Mouse (Mus musculus) limb, embryonic 12.5 days (tissue): ENCODE measurements around the gene Tmem132c. TPM values are rescaled to one million over a fixed set of nuclear protein-coding genes. Genes with fewer than 3 reads are reported as not detected.

Source experiments
- ATAC-seq: fragments of 200-750 bp; cut with Nextera tagmentation; 2 replicates; pipeline ENCODE4 v1.8.0; 2017; ENCODE audit warnings: low read depth, moderate TSS enrichment; ENCODE audit not compliant: insufficient number of reproducible peaks, insufficient read depth, low FRiP score, low TSS enrichment
- H3K27ac ChIP-seq: fragments of 300-500 bp; sonication (generic); 2 replicates; pipeline ENCODE4 v1.5.1; 2016; ENCODE audit warnings: mild to moderate bottlenecking, moderate library complexity
- H3K27me3 ChIP-seq: fragments of 300-500 bp; sonication (generic); 2 replicates; pipeline ENCODE4 v1.6.1; 2016; ENCODE audit warnings: mild to moderate bottlenecking, moderate library complexity
- H3K36me3 ChIP-seq: fragments of 300-500 bp; sonication (generic); 2 replicates; pipeline ENCODE4 v1.6.1; 2016; ENCODE audit warnings: mild to moderate bottlenecking, moderate library complexity
- H3K4me1 ChIP-seq: fragments of 300-500 bp; sonication (generic); replicated peaks from 2 replicates; pipeline ENCODE4 v1.6.1; 2016
- H3K4me2 ChIP-seq: fragments of 300-500 bp; sonication (generic); 2 replicates; pipeline ENCODE4 v1.6.1; 2016; ENCODE audit warnings: mild to moderate bottlenecking, moderate library complexity
- H3K4me3 ChIP-seq: fragments of 300-500 bp; sonication (generic); replicated peaks from 2 replicates; pipeline ENCODE4 v1.5.1; 2016; ENCODE audit warnings: mild to moderate bottlenecking
- H3K9ac ChIP-seq: fragments of 300-500 bp; sonication (generic); replicated peaks from 2 replicates; pipeline ENCODE4 v1.6.1; 2016; ENCODE audit warnings: mild to moderate bottlenecking, moderate library complexity
- H3K9me3 ChIP-seq: fragments of 300-500 bp; sonication (generic); 2 replicates; pipeline ENCODE4 v1.6.1; 2016; ENCODE audit warnings: mild to moderate bottlenecking, moderate library complexity
- WGBS: fragments of 180-500 bp; shearing (Covaris S2); methylation state at CpG from one replicate; pipeline ENCODE4 v1.1.7; 2016; 5-methylcytosine and 5-hydroxymethylcytosine counted together
- polyA plus RNA-seq: library from polyadenylated mRNA; unstranded; fragments of >200 nt; fragmentation: Nextera tagmentation; extraction: Ambion mirVana; gene quantifications from 2 replicates; pipeline ENCODE4 v1.2.1, GENCODE M21; 2016

Gene Tmem132c
- polyA plus RNA-seq = 48.0 and 50.2 TPM in 2 replicates

- H3K4me1 ChIP-seq = peaks cover 45% of the 10 kb centered on the region
- WGBS = under 1% methylated on average over 57 of the region's 58 CpGs
- peaks cover 9% of the 10 kb centered on the region; the same call in 1 of the 2 replicates for H3K9me3 ChIP-seq
- H3K9ac ChIP-seq = peak within 1 kb of the TSS; percentile 75
- peak within 1 kb of the TSS; percentile 75 for H3K4me3 ChIP-seq
- peak; percentile 80 for ATAC-seq
- H3K27ac ChIP-seq = peak within 1 kb of the TSS; percentile 86
- H3K27me3 ChIP-seq = peaks cover 14% of the 10 kb centered on the region
- H3K4me2 ChIP-seq = peak within 1 kb of the TSS; percentile 85
- H3K36me3 ChIP-seq = no peaks in the 10 kb centered on the region
Observed at GRCm38 (mm10) chr5:127241136-127241924, at the start of gene Tmem132c. TSS of gene Tmem132c (plus strand) at chr5:127241808.

DNA sequence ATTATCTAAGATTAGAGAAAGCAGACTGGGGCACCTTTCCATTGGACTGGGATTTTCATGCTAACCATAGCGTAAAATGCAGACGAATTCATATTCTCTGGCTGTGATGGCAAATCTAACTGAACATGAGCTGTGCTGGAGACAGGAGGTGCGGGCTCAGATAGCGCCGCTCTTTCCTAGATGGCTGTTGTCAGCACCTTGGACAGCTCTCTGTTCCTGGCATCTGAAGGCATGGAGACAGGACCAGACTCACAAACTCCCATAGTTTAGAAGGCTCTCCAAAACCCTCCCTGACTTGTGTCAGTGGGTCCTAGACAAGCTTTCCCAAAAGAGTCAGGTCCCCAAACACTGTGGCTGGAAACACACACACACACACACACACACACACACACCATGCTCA is 49.7 kb upstream of the Tmem132c start:
- no peak for ATAC-seq
- Histone ChIP-seq H3K4me1 (no peaks in the 10 kb centered on the region), H3K27ac (no peak overlapping the region), H3K27me3 (no peaks in the 10 kb centered on the region), H3K36me3 (no peaks in the 10 kb centered on the region), H3K9ac (no peak overlapping the region), H3K9me3 (peaks cover 7% of the 10 kb centered on the region), H3K4me2 (no peak overlapping the region), H3K4me3 (no peak overlapping the region)
- 28% methylated on average over 5 of the region's 5 CpGs for WGBS

GRCm38 (mm10) chr5:127198850-127199249 is 42.8 kb upstream of the Tmem132c start:
- Histone ChIP-seq H3K36me3 (no peaks in the 10 kb centered on the region), H3K4me3 (no peak overlapping the region), H3K4me2 (no peak overlapping the region), H3K27ac (no peak overlapping the region), H3K9me3 (0 out of 2 replicates have a peak, but pooled peaks cover 3% of the 10 kb centered on the region), H3K4me1 (0 out of 2 replicates have a peak, but pooled peaks cover 4% of the 10 kb centered on the region), H3K27me3 (no peaks in the 10 kb centered on the region), H3K9ac (no peak overlapping the region)
- 56% methylated on average over 4 of the region's 4 CpGs for WGBS
- ATAC-seq = no peak

DNA sequence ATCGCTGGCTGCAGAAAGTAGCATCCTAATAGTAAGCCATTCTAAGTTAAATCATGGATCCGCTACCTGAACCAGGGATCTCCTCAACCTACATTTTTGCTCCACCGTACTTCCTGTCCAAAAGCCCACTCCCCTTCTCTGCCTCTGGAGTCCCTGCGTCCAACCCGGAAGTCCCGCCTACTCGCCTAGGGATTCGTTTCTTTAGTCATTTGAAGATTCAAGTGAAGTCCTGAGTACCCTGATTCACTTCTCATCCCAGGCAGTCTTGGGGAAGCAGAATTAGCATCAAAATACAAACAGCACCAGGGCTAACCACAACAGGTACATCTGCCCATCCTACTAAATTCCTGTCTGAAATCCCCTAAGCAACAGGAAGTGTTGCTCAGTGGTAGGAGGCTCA is 36.7 kb upstream of the Tmem132c start:
- 0 out of 2 replicates have a peak, but pooled peaks cover 3% of the 10 kb centered on the region for H3K9me3 ChIP-seq
- no peaks in the 10 kb centered on the region for H3K27me3 ChIP-seq
- H3K4me1 ChIP-seq = 0 out of 2 replicates have a peak, but pooled peaks cover 5% of the 10 kb centered on the region
- 78% methylated on average over 8 of the region's 8 CpGs for WGBS
- H3K27ac ChIP-seq = no peak overlapping the region
- no peak for ATAC-seq
- H3K4me2 ChIP-seq = no peak overlapping the region
- H3K4me3 ChIP-seq = no peak overlapping the region
- H3K36me3 ChIP-seq = no peaks in the 10 kb centered on the region
- no peak overlapping the region for H3K9ac ChIP-seq

GRCm38 (mm10) chr5:127216389-127216788 is 25.2 kb upstream of the Tmem132c start:
- H3K4me2 ChIP-seq = no peak overlapping the region
- H3K27me3 ChIP-seq = no peaks in the 10 kb centered on the region
- no peaks in the 10 kb centered on the region for H3K4me1 ChIP-seq
- no peaks in the 10 kb centered on the region for H3K36me3 ChIP-seq
- WGBS = 62% methylated on average over 3 of the region's 3 CpGs
- H3K4me3 ChIP-seq = no peak overlapping the region
- no peak overlapping the region for H3K9ac ChIP-seq
- no peak for ATAC-seq
- 0 out of 2 replicates have a peak, but pooled peaks cover 4% of the 10 kb centered on the region for H3K9me3 ChIP-seq
- H3K27ac ChIP-seq = no peak overlapping the region

DNA sequence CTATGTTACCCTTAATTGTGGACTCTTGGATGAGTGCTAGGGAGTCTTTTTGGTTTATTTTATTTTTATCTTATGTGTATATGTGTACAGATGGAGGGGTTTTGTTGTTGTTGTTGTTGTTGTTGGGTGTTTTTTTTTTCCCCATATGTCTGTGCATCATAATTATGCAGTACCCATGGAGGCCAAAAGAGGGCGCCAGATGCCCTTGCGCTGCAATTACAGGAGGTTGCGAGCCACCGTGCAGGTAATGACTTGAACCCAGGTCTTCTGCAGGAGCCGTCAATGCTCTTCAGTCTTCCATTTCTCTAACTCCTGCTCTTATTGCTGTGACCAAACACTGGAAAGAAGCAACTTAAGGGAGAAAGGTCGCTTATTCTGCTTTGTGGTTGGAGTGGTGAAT is 23.9 kb upstream of the Tmem132c start:
- Histone ChIP-seq H3K9ac (no peak overlapping the region), H3K9me3 (0 out of 2 replicates have a peak, but pooled peaks cover 4% of the 10 kb centered on the region), H3K36me3 (no peaks in the 10 kb centered on the region), H3K27me3 (no peaks in the 10 kb centered on the region), H3K27ac (no peak overlapping the region), H3K4me2 (no peak overlapping the region), H3K4me1 (no peaks in the 10 kb centered on the region), H3K4me3 (no peak overlapping the region)
- 61% methylated on average over 6 of the region's 6 CpGs for WGBS
- no peak for ATAC-seq

GRCm38 (mm10) chr5:127227929-127228595 is 13.5 kb upstream of the Tmem132c start:
- no peak for ATAC-seq
- Histone ChIP-seq H3K9me3 (no peaks in the 10 kb centered on the region), H3K27ac (no peak overlapping the region), H3K36me3 (no peaks in the 10 kb centered on the region), H3K4me1 (peaks cover 20% of the 10 kb centered on the region), H3K9ac (no peak overlapping the region), H3K4me3 (peak overlapping the region; percentile 18), H3K27me3 (peaks cover 6% of the 10 kb centered on the region), H3K4me2 (peak overlapping the region; percentile 51)
- 7% methylated on average over 14 of the region's 14 CpGs for WGBS

GRCm38 (mm10) chr5:127234715-127235114 is 6.9 kb upstream of the Tmem132c start:
- H3K9ac ChIP-seq = no peak overlapping the region
- peaks cover 8% of the 10 kb centered on the region for H3K27me3 ChIP-seq
- ATAC-seq = peak; percentile 16; the same call in 1 of the 2 replicates
- no peak overlapping the region for H3K4me3 ChIP-seq
- WGBS = 7% methylated on average over 7 of the region's 7 CpGs
- peaks cover 9% of the 10 kb centered on the region; the same call in 1 of the 2 replicates for H3K9me3 ChIP-seq
- peaks cover 22% of the 10 kb centered on the region for H3K4me1 ChIP-seq
- no peak overlapping the region for H3K27ac ChIP-seq
- H3K36me3 ChIP-seq = no peaks in the 10 kb centered on the region
- 0 out of 2 replicates have a peak overlapping the region, but pooled peaks have one; percentile 48 for H3K4me2 ChIP-seq

DNA sequence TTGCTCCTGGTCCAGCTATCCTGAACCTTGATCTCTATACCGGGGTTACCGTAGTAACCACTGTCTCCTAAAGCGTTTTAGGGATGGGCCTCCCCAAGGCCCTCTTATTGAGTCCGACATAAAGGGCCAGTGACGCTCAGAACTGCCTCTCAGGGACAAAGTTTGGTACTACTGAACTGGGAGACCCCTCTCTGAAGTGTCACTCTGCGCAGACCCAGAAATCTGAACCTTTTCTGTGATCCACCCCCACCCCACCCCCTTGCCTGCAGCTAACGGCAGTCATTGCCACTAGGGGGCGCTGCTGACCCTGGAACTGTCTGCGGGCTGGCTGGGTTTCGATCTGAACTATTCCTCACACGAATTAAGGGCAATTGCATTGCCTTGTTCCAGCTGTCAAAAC is 6.4 kb upstream of the Tmem132c start:
- peaks cover 4% of the 10 kb centered on the region; the same call in 1 of the 2 replicates for H3K27me3 ChIP-seq
- peak overlapping the region; percentile 3; the same call in 1 of the 2 replicates for H3K27ac ChIP-seq
- H3K4me3 ChIP-seq = 0 out of 2 replicates have a peak overlapping the region, but pooled peaks have one; percentile 3
- peak overlapping the region; percentile 48 for H3K4me2 ChIP-seq
- H3K36me3 ChIP-seq = no peaks in the 10 kb centered on the region
- ATAC-seq = peak; percentile 48
- 3% methylated on average over 11 of the region's 11 CpGs for WGBS
- H3K9ac ChIP-seq = no peak overlapping the region
- peaks cover 9% of the 10 kb centered on the region; the same call in 1 of the 2 replicates for H3K9me3 ChIP-seq
- peaks cover 25% of the 10 kb centered on the region for H3K4me1 ChIP-seq

- no peaks in the 10 kb centered on the region for H3K36me3 ChIP-seq
- 8% methylated on average over 7 of the region's 7 CpGs for WGBS
- peak overlapping the region; percentile 81 for H3K27ac ChIP-seq
- H3K4me3 ChIP-seq = no peak overlapping the region
- no peak overlapping the region for H3K9ac ChIP-seq
- peak overlapping the region; percentile 85 for H3K4me2 ChIP-seq
- H3K4me1 ChIP-seq = peaks cover 54% of the 10 kb centered on the region
- peaks cover 15% of the 10 kb centered on the region for H3K27me3 ChIP-seq
- ATAC-seq = peak; percentile 50; the same call in 1 of the 2 replicates
- peaks cover 9% of the 10 kb centered on the region; the same call in 1 of the 2 replicates for H3K9me3 ChIP-seq
Observed at GRCm38 (mm10) chr5:127239706-127240105, 1.9 kb upstream of the Tmem132c start.

DNA sequence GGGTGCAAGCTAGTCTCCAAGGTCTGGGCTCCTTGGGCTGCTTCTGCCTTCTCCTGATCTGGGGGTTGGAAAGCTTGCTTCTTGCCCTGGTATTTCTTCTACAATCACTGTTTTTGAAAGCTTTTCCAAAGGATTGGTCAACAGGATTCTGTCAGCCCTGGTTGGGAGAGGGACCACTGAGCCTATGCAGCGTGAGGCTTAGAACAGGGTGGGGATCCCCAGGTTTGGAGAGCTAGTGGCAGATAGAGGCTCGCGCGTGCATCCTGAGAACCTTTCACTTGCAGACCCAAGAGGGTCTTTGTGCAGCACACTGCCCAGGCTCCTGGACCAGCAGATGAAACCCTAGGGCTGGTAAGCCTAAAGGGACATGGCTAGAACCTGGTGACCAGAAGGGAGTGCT is 962 bp upstream of the Tmem132c start:
- H3K9ac ChIP-seq = peak overlapping the region; percentile 75; the same call in 1 of the 2 replicates
- H3K36me3 ChIP-seq = no peaks in the 10 kb centered on the region
- H3K27me3 ChIP-seq = peaks cover 14% of the 10 kb centered on the region
- H3K27ac ChIP-seq = peak overlapping the region; percentile 57; the same call in 1 of the 2 replicates
- peak overlapping the region; percentile 75 for H3K4me3 ChIP-seq
- H3K9me3 ChIP-seq = peaks cover 9% of the 10 kb centered on the region; the same call in 1 of the 2 replicates
- ATAC-seq = no peak
- H3K4me1 ChIP-seq = peaks cover 52% of the 10 kb centered on the region
- peak overlapping the region; percentile 85 for H3K4me2 ChIP-seq
- 5% methylated on average over 4 of the region's 4 CpGs for WGBS
